Mouse (Mus musculus) ES-Bruce4 (cell line): ENCODE measurements at regions not wholly inside any gene's neighbourhood (a gene's known extent, or its start where the extent isn't known, plus 50 kb on each side); places are given as distances from the start of the nearest gene placed in this dataset.

Experiments
- H3K27ac ChIP-seq: 2 replicates; pipeline ENCODE4 v1.5.1; 2012; ENCODE audit warnings: low read length, inconsistent platforms; ENCODE audit not compliant: insufficient read depth
- H3K27me3 ChIP-seq: 2 replicates; pipeline ENCODE4 v1.6.1; 2012; ENCODE audit warnings: mild to moderate bottlenecking, low read length, inconsistent platforms; ENCODE audit not compliant: control insufficient read depth, poor library complexity, insufficient read depth, severe bottlenecking
- H3K36me3 ChIP-seq: 2 replicates; pipeline ENCODE4 v1.6.1; 2012; ENCODE audit warnings: inconsistent platforms, mild to moderate bottlenecking, low read length, moderate library complexity; ENCODE audit not compliant: control insufficient read depth, poor library complexity, insufficient read depth, severe bottlenecking
- H3K4me1 ChIP-seq: one replicate; pipeline ENCODE4 v1.8.1; 2011; ENCODE audit warnings: low read length; ENCODE audit not compliant: control insufficient read depth, insufficient read depth
- H3K4me3 ChIP-seq: 2 replicates; pipeline ENCODE4 v1.5.1; 2011; ENCODE audit warnings: low read depth, mild to moderate bottlenecking, low read length
- H3K9ac ChIP-seq: 2 replicates; pipeline ENCODE4 v1.6.1; 2012; ENCODE audit warnings: low read depth, mild to moderate bottlenecking, inconsistent platforms; ENCODE audit not compliant: poor library complexity, severe bottlenecking
- H3K9me3 ChIP-seq: replicated peaks from 2 replicates; pipeline ENCODE4 v1.6.1; 2012; ENCODE audit warnings: mild to moderate bottlenecking, low read length, inconsistent platforms; ENCODE audit not compliant: control insufficient read depth, poor library complexity, insufficient read depth, severe bottlenecking
- CTCF ChIP-seq: IDR thresholded peaks from one replicate; pipeline ENCODE4 v1.8.1; 2011; ENCODE audit warnings: low read depth, low read length
- EP300 ChIP-seq: IDR thresholded peaks from 2 replicates; pipeline ENCODE4 v1.6.1; 2011; ENCODE audit warnings: low read depth, low read length; ENCODE audit not compliant: insufficient read depth
- POLR2A ChIP-seq: IDR thresholded peaks from one replicate; pipeline ENCODE4 v1.8.1; 2011; ENCODE audit warnings: low read length; ENCODE audit not compliant: insufficient read depth

GRCm38 (mm10) chr13:28797617-28798475 is 155.7 kb downstream of the Sox4 start:
- Histone ChIP-seq H3K4me1 (no peaks in the 10 kb centered on the region), H3K36me3 (no peaks in the 10 kb centered on the region), H3K9ac (no peak overlapping the region), H3K27ac (no peak overlapping the region), H3K27me3 (no peaks in the 10 kb centered on the region), H3K9me3 (no peaks in the 10 kb centered on the region), H3K4me3 (no peak overlapping the region)
- TF ChIP-seq EP300 (no peak), CTCF (no peak), POLR2A (no peak)

GRCm38 (mm10) chr13:28795274-28795673 is 158.2 kb downstream of the Sox4 start:
- H3K27me3 ChIP-seq = no peaks in the 10 kb centered on the region
- H3K36me3 ChIP-seq = no peaks in the 10 kb centered on the region
- H3K27ac ChIP-seq = no peak overlapping the region
- no peak overlapping the region for H3K4me3 ChIP-seq
- H3K9me3 ChIP-seq = no peaks in the 10 kb centered on the region
- no peak overlapping the region for H3K9ac ChIP-seq
- H3K4me1 ChIP-seq = no peaks in the 10 kb centered on the region
- TF ChIP-seq CTCF = no peak
- TF ChIP-seq POLR2A = no peak
- TF ChIP-seq EP300 = no peak

- Histone ChIP-seq H3K27ac (no peak overlapping the region), H3K36me3 (no peaks in the 10 kb centered on the region), H3K4me1 (no peaks in the 10 kb centered on the region), H3K27me3 (no peaks in the 10 kb centered on the region), H3K9ac (no peak overlapping the region), H3K4me3 (no peak overlapping the region), H3K9me3 (no peaks in the 10 kb centered on the region)
- no peak for TF ChIP-seq EP300
- no peak for TF ChIP-seq CTCF
- no peak for TF ChIP-seq POLR2A
Observed at GRCm38 (mm10) chr13:28794547-28794946, 159.0 kb downstream of the Sox4 start.

- Histone ChIP-seq H3K9ac (no peak overlapping the region), H3K9me3 (no peaks in the 10 kb centered on the region), H3K4me3 (no peak overlapping the region), H3K27ac (no peak overlapping the region), H3K4me1 (no peaks in the 10 kb centered on the region), H3K27me3 (no peaks in the 10 kb centered on the region), H3K36me3 (no peaks in the 10 kb centered on the region)
- no peak for TF ChIP-seq CTCF
- TF ChIP-seq EP300 = no peak
- TF ChIP-seq POLR2A = no peak
Observed at GRCm38 (mm10) chr13:28793166-28793935, 160.2 kb downstream of the Sox4 start.

- Histone ChIP-seq H3K9me3 (no peaks in the 10 kb centered on the region), H3K4me1 (no peaks in the 10 kb centered on the region), H3K9ac (no peak overlapping the region), H3K27ac (no peak overlapping the region), H3K36me3 (no peaks in the 10 kb centered on the region), H3K27me3 (no peaks in the 10 kb centered on the region), H3K4me3 (no peak overlapping the region)
- no peak for TF ChIP-seq EP300
- no peak for TF ChIP-seq POLR2A
- no peak for TF ChIP-seq CTCF
Observed at GRCm38 (mm10) chr13:28792461-28793165, 160.9 kb downstream of the Sox4 start.
